Comparison of ENCODE assay signal across 17 mouse cellular contexts in the genomic region with DNA sequence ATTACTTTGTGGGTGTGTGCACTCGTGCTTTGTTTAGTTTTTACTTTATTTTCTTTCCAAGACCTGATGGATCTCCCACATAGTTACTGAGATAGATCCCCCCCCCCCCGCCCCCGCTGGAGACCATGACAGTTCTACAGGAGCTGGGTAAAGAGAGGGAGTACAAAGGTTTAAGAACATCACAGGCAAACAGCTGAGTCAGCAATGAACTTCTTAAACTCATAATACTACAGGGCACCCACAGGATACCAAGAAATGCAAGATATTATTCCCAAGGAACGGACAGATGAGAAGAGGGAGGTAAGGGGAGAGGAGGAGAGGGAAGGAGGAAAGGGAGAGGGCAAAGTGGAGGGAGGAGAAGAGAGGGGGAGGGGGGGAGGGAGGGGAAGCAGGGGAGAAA. TPM values are rescaled to one million over a fixed set of nuclear protein-coding genes. Genes with fewer than 3 reads are reported as not detected.
"Had no signal": no experiment of that assay in that cellular context is flagged by ENCODE, and none has a peak within 500 bp of the region (broad histone marks: within the 10 kb centered on the region; RNA-seq: fewer than 3 reads in every experiment).

No protein-coding gene starts in this region.

- H3K27ac ChIP-seq: neural tube, embryonic 12.5 days; neural tube, embryonic 13.5 days; neural tube, embryonic 15.5 days; stomach, embryonic 15.5 days; stomach, postnatal 0 days had no signal

- DNase-seq: retina, postnatal 1 day; right cerebral cortex, adult 18-20 months; right cerebral cortex, postnatal 14 days; right cerebral cortex, postnatal 4 days; spleen, adult 18-20 months; thymus, adult 18-20 months; thymus, adult 2 months; thymus, postnatal 14 days; thymus, postnatal 25 days; thymus, postnatal 36 days; thymus, postnatal 4 days had no signal

- H3K4me1 ChIP-seq: neural tube, embryonic 12.5 days; stomach, embryonic 15.5 days had no signal

- H3K4me3 ChIP-seq: neural tube, embryonic 12.5 days; neural tube, embryonic 13.5 days; neural tube, embryonic 15.5 days; stomach, embryonic 15.5 days had no signal

- H3K9me3 ChIP-seq: neural tube, embryonic 12.5 days; neural tube, embryonic 13.5 days; neural tube, embryonic 15.5 days; stomach, embryonic 15.5 days had no signal

- H3K9ac ChIP-seq: neural tube, embryonic 12.5 days; neural tube, embryonic 13.5 days; neural tube, embryonic 15.5 days; stomach, embryonic 15.5 days had no signal

- H3K36me3 ChIP-seq: neural tube, embryonic 12.5 days; neural tube, embryonic 13.5 days; neural tube, embryonic 15.5 days; stomach, embryonic 15.5 days had no signal

- H3K4me2 ChIP-seq: neural tube, embryonic 12.5 days; neural tube, embryonic 13.5 days; neural tube, embryonic 15.5 days; stomach, embryonic 15.5 days had no signal

- H3K27me3 ChIP-seq: neural tube, embryonic 12.5 days; neural tube, embryonic 15.5 days; stomach, embryonic 15.5 days had no signal

RNA-seq across cellular contexts. Expression of a gene that starts 7.7 kb away (rescaled TPM):
- total RNA-seq: neutrophil, adult 5-6 weeks had no signal
- polyA plus RNA-seq: neural tube, embryonic 13.5 days had no signal
